Mouse (Mus musculus): ENCODE data around the gene Ptpn12.

The Ptpn12 gene

GRCm38 (mm10) chr5:21017075-21017474, 38.6 kb downstream of the Ptpn12 start:
- DNase-seq, result no peak

GRCm38 (mm10) chr5:21010908-21011307, 44.8 kb downstream of the Ptpn12 start:
- DNase-seq, result no peak

GRCm38 (mm10) chr5:21002723-21003122, 53.0 kb downstream of the Ptpn12 start:
- DNase-seq, result no peak

GRCm38 (mm10) chr5:21001622-21002315, 53.9 kb downstream of the Ptpn12 start:
- no peak for DNase-seq

- no peak for DNase-seq
Observed at GRCm38 (mm10) chr5:20998427-20998826, 57.3 kb downstream of the Ptpn12 start.

- no peak for DNase-seq
Observed at GRCm38 (mm10) chr5:20997555-20997954, 58.2 kb downstream of the Ptpn12 start.

GRCm38 (mm10) chr5:20990062-20990809, 65.5 kb downstream of the Ptpn12 start:
- DNase-seq, result no peak

- no peak for DNase-seq
Observed at GRCm38 (mm10) chr5:20986271-20986670, 69.4 kb downstream of the Ptpn12 start.

GRCm38 (mm10) chr5:20983505-20983904, 72.2 kb downstream of the Ptpn12 start:
- no peak for DNase-seq

GRCm38 (mm10) chr5:20974690-20975089, 81.0 kb downstream of the Ptpn12 start:
- DNase-seq, result no peak

GRCm38 (mm10) chr5:20973999-20974398, 81.7 kb downstream of the Ptpn12 start:
- DNase-seq, result no peak

GRCm38 (mm10) chr5:20973069-20973468, 82.6 kb downstream of the Ptpn12 start:
- DNase-seq, result no peak

GRCm38 (mm10) chr5:20968963-20969362, 86.7 kb downstream of the Ptpn12 start:
- peak in 1 of 2 experiments; percentile 37 for DNase-seq

GRCm38 (mm10) chr5:20968493-20968892, 87.2 kb downstream of the Ptpn12 start:
- no peak for DNase-seq

GRCm38 (mm10) chr5:20967942-20968341, 87.8 kb downstream of the Ptpn12 start:
- no peak for DNase-seq

GRCm38 (mm10) chr5:20964446-20964845, 91.3 kb downstream of the Ptpn12 start:
- no peak for DNase-seq

- DNase-seq, result peak; percentile 12 to 32
Observed at GRCm38 (mm10) chr5:20963295-20963694, 92.4 kb downstream of the Ptpn12 start.

GRCm38 (mm10) chr5:20960927-20961326, 94.8 kb downstream of the Ptpn12 start:
- DNase-seq, result no peak

- no peak for DNase-seq
Observed at GRCm38 (mm10) chr5:20956298-20956697, 99.4 kb downstream of the Ptpn12 start, which contains the start of gene Rsbn1l. TSS of gene Rsbn1l (minus strand) at chr5:20956398.

GRCm38 (mm10) chr5:20955114-20955835, 100.4 kb downstream of the Ptpn12 start:
- DNase-seq, result no peak

GRCm38 (mm10) chr5:20952337-20952925, 103.3 kb downstream of the Ptpn12 start:
- no peak for DNase-seq

- DNase-seq, result peak; percentile 96 to 97
Observed at GRCm38 (mm10) chr5:20951666-20952281, 103.9 kb downstream of the Ptpn12 start.
